Mouse (Mus musculus): ENCODE data around the gene Atp8b3. TPM values are rescaled to one million over a fixed set of nuclear protein-coding genes. Genes with fewer than 3 reads are reported as not detected.

Gene Atp8b3
- polyA plus RNA-seq, 1 experiment from 2014 or later, result 1.4 TPM

- H3K27ac ChIP-seq (ENCODE audit: low read length), result no peak overlapping the region
- H3K27me3 ChIP-seq (ENCODE audit: control insufficient read depth, insufficient read depth, low read depth, low read length), result no peaks in the 10 kb centered on the region
- no peak overlapping the region for H3K4me2 ChIP-seq (ENCODE audit: low read length)
- WGBS, result 90% methylated on average over 6 of the region's 6 CpGs
- peaks cover 7% of the 10 kb centered on the region; the same call in 1 of the 2 replicates for H3K4me1 ChIP-seq (ENCODE audit: control insufficient read depth, insufficient read depth, low read length)
- peaks cover 10% of the 10 kb centered on the region; the same call in 1 of the 2 replicates for H3K36me3 ChIP-seq (ENCODE audit: control insufficient read depth, insufficient read depth, low read length)
- H3K4me3 ChIP-seq (ENCODE audit: low read depth, low read length), result no peak overlapping the region
- ATAC-seq, result no peak
- H3K9me3 ChIP-seq (replicated peaks; ENCODE audit: control insufficient read depth, low read length, poor library complexity, severe bottlenecking), result no peaks in the 10 kb centered on the region
- H3K9ac ChIP-seq (ENCODE audit: low read depth, low read length), result no peak overlapping the region
Measured at GRCm38 (mm10) chr10:80553997-80554396, 15.1 kb upstream of the Atp8b3 start.

GRCm38 (mm10) chr10:80553575-80553974 is 14.7 kb upstream of the Atp8b3 start:
- Histone ChIP-seq H3K27me3 (ENCODE audit: control insufficient read depth, insufficient read depth, low read depth, low read length) (no peaks in the 10 kb centered on the region), H3K36me3 (ENCODE audit: control insufficient read depth, insufficient read depth, low read length) (peaks cover 12% of the 10 kb centered on the region; the same call in 1 of the 2 replicates), H3K4me3 (ENCODE audit: low read depth, low read length) (no peak overlapping the region), H3K4me2 (ENCODE audit: low read length) (no peak overlapping the region), H3K9me3 (replicated peaks; ENCODE audit: control insufficient read depth, low read length, poor library complexity, severe bottlenecking) (no peaks in the 10 kb centered on the region), H3K9ac (ENCODE audit: low read depth, low read length) (no peak overlapping the region), H3K4me1 (ENCODE audit: control insufficient read depth, insufficient read depth, low read length) (peaks cover 5% of the 10 kb centered on the region; the same call in 1 of the 2 replicates), H3K27ac (ENCODE audit: low read length) (no peak overlapping the region)
- no peak for ATAC-seq
- 91% methylated on average over 8 of the region's 8 CpGs for WGBS

- H3K36me3 ChIP-seq (ENCODE audit: control insufficient read depth, insufficient read depth, low read length), result peaks cover 13% of the 10 kb centered on the region; the same call in 1 of the 2 replicates
- H3K27me3 ChIP-seq (ENCODE audit: control insufficient read depth, insufficient read depth, low read depth, low read length), result no peaks in the 10 kb centered on the region
- no peak for ATAC-seq
- H3K4me1 ChIP-seq (ENCODE audit: control insufficient read depth, insufficient read depth, low read length), result no peaks in the 10 kb centered on the region
- 68% methylated on average over 9 of the region's 9 CpGs for WGBS
- H3K27ac ChIP-seq (ENCODE audit: low read length), result no peak overlapping the region
- no peaks in the 10 kb centered on the region for H3K9me3 ChIP-seq (replicated peaks; ENCODE audit: control insufficient read depth, low read length, poor library complexity, severe bottlenecking)
- H3K4me3 ChIP-seq (ENCODE audit: low read depth, low read length), result no peak overlapping the region
- no peak overlapping the region for H3K4me2 ChIP-seq (ENCODE audit: low read length)
- H3K9ac ChIP-seq (ENCODE audit: low read depth, low read length), result no peak overlapping the region
Measured at GRCm38 (mm10) chr10:80552364-80552763, 13.4 kb upstream of the Atp8b3 start.

GRCm38 (mm10) chr10:80549279-80549678 is 10.4 kb upstream of the Atp8b3 start:
- WGBS, result 92% methylated on average over 21 of the region's 21 CpGs
- peaks cover 28% of the 10 kb centered on the region for H3K36me3 ChIP-seq (ENCODE audit: control insufficient read depth, insufficient read depth, low read length)

GRCm38 (mm10) chr10:80548428-80549006 is 9.6 kb upstream of the Atp8b3 start:
- Histone ChIP-seq H3K9ac (ENCODE audit: low read depth, low read length) (no peak overlapping the region), H3K4me3 (ENCODE audit: low read depth, low read length) (no peak overlapping the region), H3K9me3 (replicated peaks; ENCODE audit: control insufficient read depth, low read length, poor library complexity, severe bottlenecking) (no peaks in the 10 kb centered on the region), H3K27me3 (ENCODE audit: control insufficient read depth, insufficient read depth, low read depth, low read length) (no peaks in the 10 kb centered on the region), H3K27ac (ENCODE audit: low read length) (no peak overlapping the region), H3K36me3 (ENCODE audit: control insufficient read depth, insufficient read depth, low read length) (peaks cover 32% of the 10 kb centered on the region), H3K4me2 (ENCODE audit: low read length) (no peak overlapping the region), H3K4me1 (ENCODE audit: control insufficient read depth, insufficient read depth, low read length) (no peaks in the 10 kb centered on the region)
- 73% methylated on average over 10 of the region's 10 CpGs for WGBS
- ATAC-seq, result peak; percentile 56

More at GRCm38 (mm10) chr10:80549279-80549678, 10.4 kb upstream of the Atp8b3 start:
- Histone ChIP-seq H3K4me3 (ENCODE audit: low read depth, low read length) (no peak overlapping the region), H3K27ac (ENCODE audit: low read length) (no peak overlapping the region), H3K9ac (ENCODE audit: low read depth, low read length) (no peak overlapping the region), H3K27me3 (ENCODE audit: control insufficient read depth, insufficient read depth, low read depth, low read length) (no peaks in the 10 kb centered on the region), H3K9me3 (replicated peaks; ENCODE audit: control insufficient read depth, low read length, poor library complexity, severe bottlenecking) (no peaks in the 10 kb centered on the region), H3K4me2 (ENCODE audit: low read length) (no peak overlapping the region), H3K4me1 (ENCODE audit: control insufficient read depth, insufficient read depth, low read length) (no peaks in the 10 kb centered on the region)
- ATAC-seq, result no peak

GRCm38 (mm10) chr10:80547539-80547938 is 8.6 kb upstream of the Atp8b3 start:
- 92% methylated on average over 15 of the region's 15 CpGs for WGBS
- ATAC-seq, result no peak

GRCm38 (mm10) chr10:80546945-80547344 is 8.0 kb upstream of the Atp8b3 start:
- Histone ChIP-seq H3K27me3 (ENCODE audit: control insufficient read depth, insufficient read depth, low read depth, low read length) (no peaks in the 10 kb centered on the region), H3K27ac (ENCODE audit: low read length) (no peak overlapping the region), H3K36me3 (ENCODE audit: control insufficient read depth, insufficient read depth, low read length) (peaks cover 46% of the 10 kb centered on the region), H3K4me2 (ENCODE audit: low read length) (no peak overlapping the region), H3K9ac (ENCODE audit: low read depth, low read length) (no peak overlapping the region), H3K9me3 (replicated peaks; ENCODE audit: control insufficient read depth, low read length, poor library complexity, severe bottlenecking) (no peaks in the 10 kb centered on the region), H3K4me3 (ENCODE audit: low read depth, low read length) (no peak overlapping the region), H3K4me1 (ENCODE audit: control insufficient read depth, insufficient read depth, low read length) (no peaks in the 10 kb centered on the region)
- 98% methylated on average over 4 of the region's 4 CpGs for WGBS
- no peak for ATAC-seq

More at GRCm38 (mm10) chr10:80547539-80547938, 8.6 kb upstream of the Atp8b3 start:
- H3K9ac ChIP-seq (ENCODE audit: low read depth, low read length), result no peak overlapping the region
- H3K9me3 ChIP-seq (replicated peaks; ENCODE audit: control insufficient read depth, low read length, poor library complexity, severe bottlenecking), result no peaks in the 10 kb centered on the region
- H3K27ac ChIP-seq (ENCODE audit: low read length), result no peak overlapping the region
- H3K36me3 ChIP-seq (ENCODE audit: control insufficient read depth, insufficient read depth, low read length), result peaks cover 41% of the 10 kb centered on the region
- H3K27me3 ChIP-seq (ENCODE audit: control insufficient read depth, insufficient read depth, low read depth, low read length), result no peaks in the 10 kb centered on the region
- no peak overlapping the region for H3K4me3 ChIP-seq (ENCODE audit: low read depth, low read length)
- H3K4me2 ChIP-seq (ENCODE audit: low read length), result no peak overlapping the region
- H3K4me1 ChIP-seq (ENCODE audit: control insufficient read depth, insufficient read depth, low read length), result no peaks in the 10 kb centered on the region

GRCm38 (mm10) chr10:80545590-80545989 is 6.7 kb upstream of the Atp8b3 start:
- no peak for ATAC-seq
- no peaks in the 10 kb centered on the region for H3K4me1 ChIP-seq (ENCODE audit: control insufficient read depth, insufficient read depth, low read length)
- H3K4me3 ChIP-seq (ENCODE audit: low read depth, low read length), result no peak overlapping the region
- H3K9ac ChIP-seq (ENCODE audit: low read depth, low read length), result no peak overlapping the region
- H3K9me3 ChIP-seq (replicated peaks; ENCODE audit: control insufficient read depth, low read length, poor library complexity, severe bottlenecking), result no peaks in the 10 kb centered on the region
- 92% methylated on average over 8 of the region's 8 CpGs for WGBS
- no peaks in the 10 kb centered on the region for H3K27me3 ChIP-seq (ENCODE audit: control insufficient read depth, insufficient read depth, low read depth, low read length)
- H3K27ac ChIP-seq (ENCODE audit: low read length), result no peak overlapping the region
- no peak overlapping the region for H3K4me2 ChIP-seq (ENCODE audit: low read length)
- H3K36me3 ChIP-seq (ENCODE audit: control insufficient read depth, insufficient read depth, low read length), result peaks cover 49% of the 10 kb centered on the region

- peaks cover 40% of the 10 kb centered on the region for H3K36me3 ChIP-seq (ENCODE audit: control insufficient read depth, insufficient read depth, low read length)
- WGBS, result 95% methylated on average over 14 of the region's 14 CpGs
- H3K9me3 ChIP-seq (replicated peaks; ENCODE audit: control insufficient read depth, low read length, poor library complexity, severe bottlenecking), result no peaks in the 10 kb centered on the region
- no peak for ATAC-seq
- H3K27ac ChIP-seq (ENCODE audit: low read length), result no peak overlapping the region
- no peaks in the 10 kb centered on the region for H3K4me1 ChIP-seq (ENCODE audit: control insufficient read depth, insufficient read depth, low read length)
- no peak overlapping the region for H3K9ac ChIP-seq (ENCODE audit: low read depth, low read length)
- H3K27me3 ChIP-seq (ENCODE audit: control insufficient read depth, insufficient read depth, low read depth, low read length), result 0 out of 2 replicates have a peak, but pooled peaks cover 2% of the 10 kb centered on the region
- no peak overlapping the region for H3K4me2 ChIP-seq (ENCODE audit: low read length)
- no peak overlapping the region for H3K4me3 ChIP-seq (ENCODE audit: low read depth, low read length)
Measured at GRCm38 (mm10) chr10:80543873-80544272, 4.9 kb upstream of the Atp8b3 start.
